Mouse (Mus musculus) left cerebral cortex, postnatal 25 days (tissue): ENCODE measurements around the gene Vps11. TPM values are rescaled to one million over a fixed set of nuclear protein-coding genes. Genes with fewer than 3 reads are reported as not detected.
"Not testable (repeated sequence)": the region's sequence is repeated elsewhere in the genome, so short reads cannot be mapped to it uniquely, and the experiment has no call there.

Source experiments
- DNase-seq, 2 experiments: peaks; one replicate each; pipeline ENCODE4 v3.0.0; 2022; ENCODE audit warnings: low spot score in 2 of 2, mixed read lengths in 1 of 2
- intact Hi-C: fragments of 180-260 bp; cut with DNase I; formaldehyde crosslinking; loops from one replicate; pipeline ENCODE4 v1.15.1; 2025
- total RNA-seq, 2 experiments: library from RNA; stranded (reverse); gene quantifications; 2 replicates each; pipeline ENCODE4 v1.2.3; 2021

Vps11 gene
- total RNA-seq, 2 experiments from 2014 or later = 47.3 to 47.4 TPM

- intact Hi-C loops = no loop called here
- no peak for DNase-seq
Observed at GRCm38 (mm10) chr9:44378153-44378730, 16.8 kb upstream of the Vps11 start.

GRCm38 (mm10) chr9:44377335-44377734, 15.9 kb upstream of the Vps11 start:
- intact Hi-C loops, DNase-seq: not testable (repeated sequence)

GRCm38 (mm10) chr9:44376141-44376540, 14.7 kb upstream of the Vps11 start:
- intact Hi-C loops = no loop called here
- no peak for DNase-seq

GRCm38 (mm10) chr9:44373386-44373785, 11.9 kb upstream of the Vps11 start:
- no peak for DNase-seq
- intact Hi-C loops = no loop called here

GRCm38 (mm10) chr9:44364480-44364879, 3.0 kb upstream of the Vps11 start:
- DNase-seq = no peak
- intact Hi-C loops = no loop called here

- intact Hi-C loops = not testable (repeated sequence)
Observed at GRCm38 (mm10) chr9:44361931-44362330, 461 bp upstream of the Vps11 start.

GRCm38 (mm10) chr9:44357207-44357606, 4.3 kb downstream of the Vps11 start:
- intact Hi-C loops = no loop called here
- DNase-seq = no peak

More at GRCm38 (mm10) chr9:44361931-44362330, 461 bp upstream of the Vps11 start:
- DNase-seq = not testable (repeated sequence)

- intact Hi-C loops = no loop called here
- no peak for DNase-seq
Observed at GRCm38 (mm10) chr9:44353142-44353541, 8.3 kb downstream of the Vps11 start.

GRCm38 (mm10) chr9:44352337-44352736, 9.1 kb downstream of the Vps11 start:
- DNase-seq = no peak
- intact Hi-C loops = no loop called here

GRCm38 (mm10) chr9:44351396-44351795, 10.1 kb downstream of the Vps11 start:
- intact Hi-C loops = no loop called here

GRCm38 (mm10) chr9:44348546-44348945, 12.9 kb downstream of the Vps11 start:
- no peak for DNase-seq
- intact Hi-C loops = no loop called here

More at GRCm38 (mm10) chr9:44351396-44351795, 10.1 kb downstream of the Vps11 start:
- no peak for DNase-seq

GRCm38 (mm10) chr9:44347621-44348020, 13.8 kb downstream of the Vps11 start:
- DNase-seq = no peak
- intact Hi-C loops = no loop called here

GRCm38 (mm10) chr9:44347166-44347565, 14.3 kb downstream of the Vps11 start:
- intact Hi-C loops = no loop called here

GRCm38 (mm10) chr9:44345570-44346433, 15.7 kb downstream of the Vps11 start:
- intact Hi-C loops = no loop called here
- DNase-seq = peak in 1 of 2 experiments; percentile 50

More at GRCm38 (mm10) chr9:44347166-44347565, 14.3 kb downstream of the Vps11 start:
- DNase-seq = no peak

GRCm38 (mm10) chr9:44343781-44344421, 17.6 kb downstream of the Vps11 start, which contains the start of gene Hmbs:
Gene Hmbs, minus strand, starts transcription at chr9:44344228.
- intact Hi-C loops = no loop called here
- peak; percentile 92 to 94 for DNase-seq

GRCm38 (mm10) chr9:44343290-44343689, 18.2 kb downstream of the Vps11 start:
- intact Hi-C loops = no loop called here
- DNase-seq = no peak

- intact Hi-C loops = no loop called here
- DNase-seq = no peak
Observed at GRCm38 (mm10) chr9:44342605-44343004, 18.9 kb downstream of the Vps11 start.

GRCm38 (mm10) chr9:44342173-44342572, 19.3 kb downstream of the Vps11 start:
- DNase-seq = no peak
- intact Hi-C loops = no loop called here

- intact Hi-C loops = no loop called here
- no peak for DNase-seq
Observed at GRCm38 (mm10) chr9:44341487-44341886, 20.0 kb downstream of the Vps11 start.

GRCm38 (mm10) chr9:44338574-44338973, 22.9 kb downstream of the Vps11 start:
- intact Hi-C loops = no loop called here
- no peak for DNase-seq
